Mouse (Mus musculus): ENCODE results near the gene Gm42906. TPM values are rescaled to one million over a fixed set of nuclear protein-coding genes. Genes with fewer than 3 reads are reported as not detected.
A peak's percentile ranks its signal among the peaks of the same experiment; 100 is the strongest.

The Gm42906 gene
- polyA plus RNA-seq, 1 experiment from 2014 or later = not detected

- H3K36me3 ChIP-seq (ENCODE audit: control insufficient read depth, insufficient read depth, low read length) = no peaks in the 10 kb centered on the region
- no peak overlapping the region for H3K4me2 ChIP-seq (replicated peaks; ENCODE audit: low read depth, low read length)
- DNase-seq (ENCODE audit: low spot score) (peak; percentile 12), ATAC-seq (ENCODE audit: low FRiP score) (no peak)
- H3K27me3 ChIP-seq (ENCODE audit: control insufficient read depth, insufficient read depth, low read length) = no peaks in the 10 kb centered on the region
- no peak overlapping the region for H3K4me3 ChIP-seq (ENCODE audit: low read depth, low read length)
- H3K9me3 ChIP-seq (ENCODE audit: control insufficient read depth, low read length) = no peaks in the 10 kb centered on the region
- no peaks in the 10 kb centered on the region for H3K4me1 ChIP-seq (replicated peaks; ENCODE audit: control insufficient read depth, insufficient read depth, low read length)
- no peak overlapping the region for H3K9ac ChIP-seq (ENCODE audit: low read depth, low read length)
- H3K27ac ChIP-seq (ENCODE audit: low read depth, low read length) = no peak overlapping the region
- 73% methylated on average over 12 of the region's 12 CpGs for WGBS
These were observed 367.5 kb downstream of the Gm42906 start for GRCm38 (mm10) chr5:151060476-151060875.

- DNase-seq (ENCODE audit: low spot score) (no peak), ATAC-seq (ENCODE audit: low FRiP score) (no peak)
- WGBS = 87% methylated on average over 5 of the region's 5 CpGs
These were observed 368.2 kb downstream of the Gm42906 start for GRCm38 (mm10) chr5:151059772-151060171.

GRCm38 (mm10) chr5:151059352-151059751, 368.6 kb downstream of the Gm42906 start:
- ATAC-seq (ENCODE audit: low FRiP score) (no peak), DNase-seq (ENCODE audit: low spot score) (no peak)
- Histone ChIP-seq H3K9ac (ENCODE audit: low read depth, low read length) (no peak overlapping the region), H3K27ac (ENCODE audit: low read depth, low read length) (no peak overlapping the region), H3K4me2 (replicated peaks; ENCODE audit: low read depth, low read length) (no peak overlapping the region), H3K36me3 (ENCODE audit: control insufficient read depth, insufficient read depth, low read length) (no peaks in the 10 kb centered on the region), H3K27me3 (ENCODE audit: control insufficient read depth, insufficient read depth, low read length) (no peaks in the 10 kb centered on the region), H3K4me1 (replicated peaks; ENCODE audit: control insufficient read depth, insufficient read depth, low read length) (no peaks in the 10 kb centered on the region), H3K4me3 (ENCODE audit: low read depth, low read length) (no peak overlapping the region), H3K9me3 (ENCODE audit: control insufficient read depth, low read length) (no peaks in the 10 kb centered on the region)
- 91% methylated on average over 10 of the region's 10 CpGs for WGBS

More at GRCm38 (mm10) chr5:151059772-151060171, 368.2 kb downstream of the Gm42906 start:
- H3K9me3 ChIP-seq (ENCODE audit: control insufficient read depth, low read length) = no peaks in the 10 kb centered on the region
- H3K27me3 ChIP-seq (ENCODE audit: control insufficient read depth, insufficient read depth, low read length) = no peaks in the 10 kb centered on the region
- no peak overlapping the region for H3K4me3 ChIP-seq (ENCODE audit: low read depth, low read length)
- no peaks in the 10 kb centered on the region for H3K4me1 ChIP-seq (replicated peaks; ENCODE audit: control insufficient read depth, insufficient read depth, low read length)
- H3K27ac ChIP-seq (ENCODE audit: low read depth, low read length) = no peak overlapping the region
- no peaks in the 10 kb centered on the region for H3K36me3 ChIP-seq (ENCODE audit: control insufficient read depth, insufficient read depth, low read length)
- no peak overlapping the region for H3K9ac ChIP-seq (ENCODE audit: low read depth, low read length)
- no peak overlapping the region for H3K4me2 ChIP-seq (replicated peaks; ENCODE audit: low read depth, low read length)

GRCm38 (mm10) chr5:151057716-151058115, 370.2 kb downstream of the Gm42906 start:
- H3K4me1 ChIP-seq (replicated peaks; ENCODE audit: control insufficient read depth, insufficient read depth, low read length) = no peaks in the 10 kb centered on the region
- no peak for DNase-seq (ENCODE audit: low spot score)
- H3K27ac ChIP-seq (ENCODE audit: low read depth, low read length) = no peak overlapping the region
- no peaks in the 10 kb centered on the region for H3K27me3 ChIP-seq (ENCODE audit: control insufficient read depth, insufficient read depth, low read length)
- WGBS = 94% methylated on average over 5 of the region's 5 CpGs
- no peaks in the 10 kb centered on the region for H3K36me3 ChIP-seq (ENCODE audit: control insufficient read depth, insufficient read depth, low read length)
- H3K4me2 ChIP-seq (replicated peaks; ENCODE audit: low read depth, low read length) = no peak overlapping the region
- ATAC-seq (ENCODE audit: low FRiP score) = no peak
- H3K9ac ChIP-seq (ENCODE audit: low read depth, low read length) = no peak overlapping the region
- no peak overlapping the region for H3K4me3 ChIP-seq (ENCODE audit: low read depth, low read length)
- H3K9me3 ChIP-seq (ENCODE audit: control insufficient read depth, low read length) = no peaks in the 10 kb centered on the region

GRCm38 (mm10) chr5:151056920-151057294, 371.1 kb downstream of the Gm42906 start:
- H3K27ac ChIP-seq (ENCODE audit: low read depth, low read length) = no peak overlapping the region
- WGBS = 70% methylated on average over 6 of the region's 6 CpGs

GRCm38 (mm10) chr5:151056255-151056919, 371.6 kb downstream of the Gm42906 start:
- H3K27ac ChIP-seq (ENCODE audit: low read depth, low read length) = no peak overlapping the region
- H3K9ac ChIP-seq (ENCODE audit: low read depth, low read length) = no peak overlapping the region
- 80% methylated on average over 12 of the region's 12 CpGs for WGBS
- ATAC-seq (ENCODE audit: low FRiP score) (no peak), DNase-seq (ENCODE audit: low spot score) (no peak)
- no peaks in the 10 kb centered on the region for H3K36me3 ChIP-seq (ENCODE audit: control insufficient read depth, insufficient read depth, low read length)
- H3K4me2 ChIP-seq (replicated peaks; ENCODE audit: low read depth, low read length) = no peak overlapping the region
- H3K27me3 ChIP-seq (ENCODE audit: control insufficient read depth, insufficient read depth, low read length) = no peaks in the 10 kb centered on the region
- no peaks in the 10 kb centered on the region for H3K4me1 ChIP-seq (replicated peaks; ENCODE audit: control insufficient read depth, insufficient read depth, low read length)
- H3K9me3 ChIP-seq (ENCODE audit: control insufficient read depth, low read length) = no peaks in the 10 kb centered on the region
- H3K4me3 ChIP-seq (ENCODE audit: low read depth, low read length) = no peak overlapping the region

More at GRCm38 (mm10) chr5:151056920-151057294, 371.1 kb downstream of the Gm42906 start:
- Histone ChIP-seq H3K4me3 (ENCODE audit: low read depth, low read length) (no peak overlapping the region), H3K4me1 (replicated peaks; ENCODE audit: control insufficient read depth, insufficient read depth, low read length) (no peaks in the 10 kb centered on the region), H3K4me2 (replicated peaks; ENCODE audit: low read depth, low read length) (no peak overlapping the region), H3K9ac (ENCODE audit: low read depth, low read length) (no peak overlapping the region), H3K36me3 (ENCODE audit: control insufficient read depth, insufficient read depth, low read length) (no peaks in the 10 kb centered on the region), H3K27me3 (ENCODE audit: control insufficient read depth, insufficient read depth, low read length) (no peaks in the 10 kb centered on the region), H3K9me3 (ENCODE audit: control insufficient read depth, low read length) (no peaks in the 10 kb centered on the region)
- DNase-seq (ENCODE audit: low spot score) = peak; percentile 17
- no peak for ATAC-seq (ENCODE audit: low FRiP score)

- DNase-seq (ENCODE audit: low spot score) = no peak
- 94% methylated on average over 11 of the region's 11 CpGs for WGBS
- no peak for ATAC-seq (ENCODE audit: low FRiP score)
These were observed 372.4 kb downstream of the Gm42906 start for GRCm38 (mm10) chr5:151055426-151056090.

GRCm38 (mm10) chr5:151054743-151055114, 373.2 kb downstream of the Gm42906 start:
- Histone ChIP-seq H3K27me3 (ENCODE audit: control insufficient read depth, insufficient read depth, low read length) (no peaks in the 10 kb centered on the region), H3K4me3 (ENCODE audit: low read depth, low read length) (no peak overlapping the region), H3K9me3 (ENCODE audit: control insufficient read depth, low read length) (no peaks in the 10 kb centered on the region), H3K9ac (ENCODE audit: low read depth, low read length) (no peak overlapping the region), H3K27ac (ENCODE audit: low read depth, low read length) (no peak overlapping the region), H3K4me2 (replicated peaks; ENCODE audit: low read depth, low read length) (no peak overlapping the region), H3K36me3 (ENCODE audit: control insufficient read depth, insufficient read depth, low read length) (no peaks in the 10 kb centered on the region), H3K4me1 (replicated peaks; ENCODE audit: control insufficient read depth, insufficient read depth, low read length) (no peaks in the 10 kb centered on the region)
- ATAC-seq (ENCODE audit: low FRiP score) = no peak
- no peak for DNase-seq (ENCODE audit: low spot score)
- 35% methylated on average over 4 of the region's 4 CpGs for WGBS

More at GRCm38 (mm10) chr5:151055426-151056090, 372.4 kb downstream of the Gm42906 start:
- Histone ChIP-seq H3K27ac (ENCODE audit: low read depth, low read length) (no peak overlapping the region), H3K9ac (ENCODE audit: low read depth, low read length) (no peak overlapping the region), H3K4me3 (ENCODE audit: low read depth, low read length) (no peak overlapping the region), H3K4me2 (replicated peaks; ENCODE audit: low read depth, low read length) (no peak overlapping the region), H3K27me3 (ENCODE audit: control insufficient read depth, insufficient read depth, low read length) (no peaks in the 10 kb centered on the region), H3K9me3 (ENCODE audit: control insufficient read depth, low read length) (no peaks in the 10 kb centered on the region), H3K36me3 (ENCODE audit: control insufficient read depth, insufficient read depth, low read length) (no peaks in the 10 kb centered on the region), H3K4me1 (replicated peaks; ENCODE audit: control insufficient read depth, insufficient read depth, low read length) (no peaks in the 10 kb centered on the region)

All from hindbrain, embryonic 11.5 days (tissue).